Mouse (Mus musculus) small intestine, adult 2 months (tissue): ENCODE data around the gene Dynlt1b.
A peak's percentile ranks its signal among the peaks of the same experiment; 100 is the strongest.
"Not testable (repeated sequence)": the region's sequence is repeated elsewhere in the genome, so short reads cannot be mapped to it uniquely, and the experiment has no call there.

Experiments
- CTCF ChIP-seq: fragments of 200-500 bp; IDR thresholded peaks from 2 replicates; pipeline ENCODE4 v1.5.1; 2012; ENCODE audit warnings: low read depth, mild to moderate bottlenecking, control low read depth, inconsistent platforms, low read length, moderate library complexity, mixed read lengths; ENCODE audit not compliant: insufficient replicate concordance, insufficient read length; ENCODE audit errors: extremely low read depth
- POLR2A ChIP-seq: fragments of 200-500 bp; IDR thresholded peaks from 2 replicates; pipeline ENCODE4 v1.6.1; 2012; ENCODE audit warnings: low read depth, mild to moderate bottlenecking, control low read depth, inconsistent platforms, low read length, moderate library complexity

- peak; percentile 92 for TF ChIP-seq POLR2A
- TF ChIP-seq CTCF: not testable (repeated sequence)
These were observed at the start of gene Dynlt1b for GRCm38 (mm10) chr17:6429945-6430344.
